ENCODE assay signal across 8 mouse cellular contexts in genomic region chr8:94695341-94695993, GRCm38 (mm10). TPM values are rescaled to one million over a fixed set of nuclear protein-coding genes. Genes with fewer than 3 reads are reported as not detected.
DNase-seq lines count a peak whose midpoint lies in the region; ATAC-seq and TF ChIP-seq lines count a peak whose summit lies in the region.

No protein-coding gene starts in this region.

- no peak for TF ChIP-seq POLR2A in cerebellum, adult 2 months (IDR thresholded peaks at IDR 0.05; ENCODE audit: borderline replicate concordance, insufficient read depth, low read length)
- no peak for TF ChIP-seq POLR2A in bone marrow macrophage, adult 2 months (IDR thresholded peaks at IDR 0.05; ENCODE audit: borderline replicate concordance, low read depth, low read length)

- H3K4me3 ChIP-seq in cerebellum, adult 2 months (replicated peaks; ENCODE audit: insufficient read depth, low read depth, low read length) = peak overlapping the region; percentile 28
- peak overlapping the region; percentile 46 for H3K4me3 ChIP-seq in bone marrow macrophage, adult 2 months (ENCODE audit: insufficient read depth, low read length)
- peak overlapping the region; percentile 58 for H3K4me3 ChIP-seq in hindbrain, embryonic 10.5 days
- peak overlapping the region; percentile 44 for H3K4me3 ChIP-seq in limb, embryonic 12.5 days (replicated peaks)
- peak overlapping the region; percentile 45 for H3K4me3 ChIP-seq in neural tube, embryonic 15.5 days (replicated peaks)

- H3K9me3 ChIP-seq in hindbrain, embryonic 10.5 days = no peaks in the 10 kb centered on the region
- no peaks in the 10 kb centered on the region for H3K9me3 ChIP-seq in limb, embryonic 12.5 days
- H3K9me3 ChIP-seq in neural tube, embryonic 15.5 days (replicated peaks) = no peaks in the 10 kb centered on the region

- no peak overlapping the region; the same call in 1 of the 2 replicates for H3K27ac ChIP-seq in cerebellum, adult 2 months (ENCODE audit: insufficient read depth, low read length)
- no peak overlapping the region for H3K27ac ChIP-seq in bone marrow macrophage, adult 2 months (ENCODE audit: insufficient read depth, low read depth, low read length)
- no peak overlapping the region for H3K27ac ChIP-seq in hindbrain, embryonic 10.5 days
- H3K27ac ChIP-seq in limb, embryonic 12.5 days = no peak overlapping the region
- H3K27ac ChIP-seq in neural tube, embryonic 15.5 days (replicated peaks) = no peak overlapping the region

- no peaks in the 10 kb centered on the region for H3K36me3 ChIP-seq in hindbrain, embryonic 10.5 days
- H3K36me3 ChIP-seq in limb, embryonic 12.5 days = no peaks in the 10 kb centered on the region
- H3K36me3 ChIP-seq in neural tube, embryonic 15.5 days = no peaks in the 10 kb centered on the region

- peaks cover 4% of the 10 kb centered on the region; the same call in 1 of the 2 replicates for H3K27me3 ChIP-seq in cerebellum, adult 2 months (ENCODE audit: control insufficient read depth, insufficient read depth, low read length)
- H3K27me3 ChIP-seq in hindbrain, embryonic 10.5 days (ENCODE audit: insufficient read depth, poor library complexity, severe bottlenecking) = peaks cover 73% of the 10 kb centered on the region
- H3K27me3 ChIP-seq in limb, embryonic 12.5 days = peaks cover 75% of the 10 kb centered on the region
- H3K27me3 ChIP-seq in neural tube, embryonic 15.5 days (replicated peaks) = peaks cover 59% of the 10 kb centered on the region

- no peaks in the 10 kb centered on the region for H3K4me1 ChIP-seq in cerebellum, adult 2 months (ENCODE audit: control insufficient read depth, insufficient read depth, low read length)
- H3K4me1 ChIP-seq in bone marrow macrophage, adult 2 months (ENCODE audit: control insufficient read depth, insufficient read depth, low read length) = peaks cover 3% of the 10 kb centered on the region; the same call in 1 of the 2 replicates
- H3K4me1 ChIP-seq in hindbrain, embryonic 10.5 days (replicated peaks) = peaks cover 26% of the 10 kb centered on the region
- H3K4me1 ChIP-seq in limb, embryonic 12.5 days (replicated peaks) = peaks cover 9% of the 10 kb centered on the region
- H3K4me1 ChIP-seq in neural tube, embryonic 15.5 days = peaks cover 25% of the 10 kb centered on the region

- ATAC-seq in limb, embryonic 12.5 days (ENCODE audit: insufficient number of reproducible peaks, insufficient read depth, low FRiP score, low TSS enrichment, low read depth) = peak; percentile 57; the same call in 1 of the 2 replicates
- peak; percentile 66 for ATAC-seq in neural tube, embryonic 15.5 days (ENCODE audit: low FRiP score)

- 3% methylated on average over 31 of the region's 31 CpGs for WGBS in cerebellum, adult 2 months
- WGBS in hindbrain, embryonic 10.5 days = under 1% methylated on average over 31 of the region's 31 CpGs
- WGBS in limb, embryonic 12.5 days = under 1% methylated on average over 31 of the region's 31 CpGs
- 1% methylated on average over 31 of the region's 31 CpGs for WGBS in neural tube, embryonic 15.5 days

- peak overlapping the region; percentile 77 for H3K4me2 ChIP-seq in limb, embryonic 12.5 days
- H3K4me2 ChIP-seq in neural tube, embryonic 15.5 days = peak overlapping the region; percentile 61

- TF ChIP-seq CTCF in cerebellum, adult 2 months (IDR thresholded peaks at IDR 0.05; ENCODE audit: borderline replicate concordance, insufficient read depth, low read depth, low read length) = no peak
- TF ChIP-seq CTCF in bone marrow macrophage, adult 2 months (IDR thresholded peaks at IDR 0.05; ENCODE audit: low read depth, low read length) = no peak

- no peak for DNase-seq in cerebellum, adult 2 months
- no peak for DNase-seq in cerebellum, adult 18-20 months
- DNase-seq in hindbrain, embryonic 10.5 days (ENCODE audit: low spot score) = peak; percentile 37
- no peak for DNase-seq in cerebellum, postnatal 4 days (ENCODE audit: low spot score in 2 of 2)
- no peak for DNase-seq in urinary bladder, postnatal 4 days (ENCODE audit: low spot score in 2 of 2)

- H3K9ac ChIP-seq in limb, embryonic 12.5 days (replicated peaks) = 0 out of 2 replicates have a peak overlapping the region, but pooled peaks have one; percentile 23
- H3K9ac ChIP-seq in neural tube, embryonic 15.5 days (replicated peaks) = 0 out of 2 replicates have a peak overlapping the region, but pooled peaks have one; percentile 5

RNA-seq across cellular contexts. Expression of gene Pllp, which starts 0.6 kb away (rescaled TPM):
- polyA plus RNA-seq in cerebellum, adult 2 months (2012; rRNA removed) = 214 and 242 TPM in 2 replicates
- not detected in 2 replicates for polyA plus RNA-seq in bone marrow macrophage, adult 2 months (2012; ENCODE audit: insufficient read depth, insufficient read length, missing spikeins)
- polyA plus RNA-seq in hindbrain, embryonic 10.5 days (2016; fragmentation: Nextera tagmentation; extraction: Ambion mirVana) = 0.15 and 0.21 TPM in 2 replicates
- polyA plus RNA-seq in limb, embryonic 12.5 days (2016; fragmentation: Nextera tagmentation; extraction: Ambion mirVana) = 0.40 and 0.42 TPM in 2 replicates
- 3.9 and 8.6 TPM in 2 replicates for polyA plus RNA-seq in neural tube, embryonic 15.5 days (2015; fragmentation: Nextera tagmentation; extraction: Ambion mirVana)

RNA-seq across cellular contexts. Expression of gene Arl2bp, which starts 29.1 kb away (rescaled TPM):
- 198 and 211 TPM in 2 replicates for polyA plus RNA-seq in cerebellum, adult 2 months (2012; rRNA removed)
- polyA plus RNA-seq in bone marrow macrophage, adult 2 months (2012; ENCODE audit: insufficient read depth, insufficient read length, missing spikeins) = 25.3 and 32.4 TPM in 2 replicates
- 205 and 217 TPM in 2 replicates for polyA plus RNA-seq in hindbrain, embryonic 10.5 days (2016; fragmentation: Nextera tagmentation; extraction: Ambion mirVana)
- 172 and 173 TPM in 2 replicates for polyA plus RNA-seq in limb, embryonic 12.5 days (2016; fragmentation: Nextera tagmentation; extraction: Ambion mirVana)
- polyA plus RNA-seq in neural tube, embryonic 15.5 days (2015; fragmentation: Nextera tagmentation; extraction: Ambion mirVana) = 179 and 182 TPM in 2 replicates

RNA-seq across cellular contexts. Expression of gene Ccl22, which starts 49.9 kb away (rescaled TPM):
- polyA plus RNA-seq in cerebellum, adult 2 months (2012; rRNA removed) = 0.16 and 0.21 TPM in 2 replicates
- polyA plus RNA-seq in bone marrow macrophage, adult 2 months (2012; ENCODE audit: insufficient read depth, insufficient read length, missing spikeins) = 0.36 and 0.50 TPM in 2 replicates
- not detected in 2 replicates for polyA plus RNA-seq in hindbrain, embryonic 10.5 days (2016; fragmentation: Nextera tagmentation; extraction: Ambion mirVana)
- not detected in 2 replicates for polyA plus RNA-seq in limb, embryonic 12.5 days (2016; fragmentation: Nextera tagmentation; extraction: Ambion mirVana)
- polyA plus RNA-seq in neural tube, embryonic 15.5 days (2015; fragmentation: Nextera tagmentation; extraction: Ambion mirVana) = 0.10 TPM in 1 of 2 replicates, not detected in the other

Comparison
In these comparisons a context has a peak if more than half of its experiments do, and no peak if none do; other contexts are left out.
1. RNA of gene Pllp, which starts 0.6 kb away (polyA plus RNA-seq): 214 to 242 TPM in cerebellum, adult 2 months; 3.9 to 8.6 TPM in neural tube, embryonic 15.5 days, 0.40 to 0.42 TPM in limb, embryonic 12.5 days, 0.15 to 0.21 TPM in hindbrain, embryonic 10.5 days and not detected in bone marrow macrophage, adult 2 months; every median in the first group is over 10 times any median in the second.
2. Peak in every context shown above with its lines, with median percentiles within 50 percentile points of each other: H3K4me3 ChIP-seq.